Mouse (Mus musculus) 416B (cell line): ENCODE results near the gene Ano5.

ENCODE experiments used
- DNase-seq: peaks from one replicate; pipeline ENCODE4 v3.0.0; 2011; ENCODE audit warnings: low read depth

Gene Ano5

GRCm38 (mm10) chr7:51629206-51629605, 118.4 kb downstream of the Ano5 start:
- no peak for DNase-seq

GRCm38 (mm10) chr7:51631171-51631570, 120.3 kb downstream of the Ano5 start:
- no peak for DNase-seq

GRCm38 (mm10) chr7:51632543-51633229, 121.9 kb downstream of the Ano5 start:
- no peak for DNase-seq

- DNase-seq, result no peak
Observed at GRCm38 (mm10) chr7:51633230-51633844, 122.5 kb downstream of the Ano5 start.
